Mouse (Mus musculus) ES-Bruce4 (cell line): ENCODE measurements at regions not wholly inside any gene's neighbourhood (a gene's known extent, or its start where the extent isn't known, plus 50 kb on each side); places are given as distances from the start of the nearest gene placed in this dataset.

Source experiments
- H3K27ac ChIP-seq: 2 replicates; pipeline ENCODE4 v1.5.1; 2012; ENCODE audit warnings: low read length, inconsistent platforms; ENCODE audit not compliant: insufficient read depth
- H3K27me3 ChIP-seq: 2 replicates; pipeline ENCODE4 v1.6.1; 2012; ENCODE audit warnings: mild to moderate bottlenecking, low read length, inconsistent platforms; ENCODE audit not compliant: control insufficient read depth, poor library complexity, insufficient read depth, severe bottlenecking
- H3K36me3 ChIP-seq: 2 replicates; pipeline ENCODE4 v1.6.1; 2012; ENCODE audit warnings: inconsistent platforms, mild to moderate bottlenecking, low read length, moderate library complexity; ENCODE audit not compliant: control insufficient read depth, poor library complexity, insufficient read depth, severe bottlenecking
- H3K4me1 ChIP-seq: one replicate; pipeline ENCODE4 v1.8.1; 2011; ENCODE audit warnings: low read length; ENCODE audit not compliant: control insufficient read depth, insufficient read depth
- H3K4me3 ChIP-seq: 2 replicates; pipeline ENCODE4 v1.5.1; 2011; ENCODE audit warnings: low read depth, mild to moderate bottlenecking, low read length
- H3K9ac ChIP-seq: 2 replicates; pipeline ENCODE4 v1.6.1; 2012; ENCODE audit warnings: low read depth, mild to moderate bottlenecking, inconsistent platforms; ENCODE audit not compliant: poor library complexity, severe bottlenecking
- H3K9me3 ChIP-seq: replicated peaks from 2 replicates; pipeline ENCODE4 v1.6.1; 2012; ENCODE audit warnings: mild to moderate bottlenecking, low read length, inconsistent platforms; ENCODE audit not compliant: control insufficient read depth, poor library complexity, insufficient read depth, severe bottlenecking
- CTCF ChIP-seq: IDR thresholded peaks from one replicate; pipeline ENCODE4 v1.8.1; 2011; ENCODE audit warnings: low read depth, low read length
- EP300 ChIP-seq: IDR thresholded peaks from 2 replicates; pipeline ENCODE4 v1.6.1; 2011; ENCODE audit warnings: low read depth, low read length; ENCODE audit not compliant: insufficient read depth
- POLR2A ChIP-seq: IDR thresholded peaks from one replicate; pipeline ENCODE4 v1.8.1; 2011; ENCODE audit warnings: low read length; ENCODE audit not compliant: insufficient read depth

- no peak overlapping the region for H3K4me3 ChIP-seq
- no peak overlapping the region for H3K9ac ChIP-seq
- peak overlapping the region; percentile 59 for H3K27ac ChIP-seq
- no peaks in the 10 kb centered on the region for H3K9me3 ChIP-seq
- H3K4me1 ChIP-seq, result peaks cover 2% of the 10 kb centered on the region
- no peaks in the 10 kb centered on the region for H3K27me3 ChIP-seq
- no peaks in the 10 kb centered on the region for H3K36me3 ChIP-seq
- TF ChIP-seq EP300 (0 out of 2 replicates have a peak, but pooled peaks have one; percentile 38), CTCF (no peak), POLR2A (no peak)
Observed at GRCm38 (mm10) chr12:63484087-63484486, 990.4 kb downstream of the Fscb start.

GRCm38 (mm10) chr12:63468936-63469335, 1005.6 kb downstream of the Fscb start:
- H3K4me1 ChIP-seq, result no peaks in the 10 kb centered on the region
- H3K9ac ChIP-seq, result no peak overlapping the region
- H3K27me3 ChIP-seq, result no peaks in the 10 kb centered on the region
- TF ChIP-seq CTCF, result no peak
- peak; percentile 82 for TF ChIP-seq EP300
- TF ChIP-seq POLR2A, result no peak
- H3K27ac ChIP-seq, result no peak overlapping the region; the same call in 1 of the 2 replicates
- no peaks in the 10 kb centered on the region for H3K36me3 ChIP-seq
- H3K4me3 ChIP-seq, result no peak overlapping the region
- H3K9me3 ChIP-seq, result no peaks in the 10 kb centered on the region; the same call in 1 of the 2 replicates
